Comparison of ENCODE assay signal across 38 mouse cellular contexts in the genomic region with DNA sequence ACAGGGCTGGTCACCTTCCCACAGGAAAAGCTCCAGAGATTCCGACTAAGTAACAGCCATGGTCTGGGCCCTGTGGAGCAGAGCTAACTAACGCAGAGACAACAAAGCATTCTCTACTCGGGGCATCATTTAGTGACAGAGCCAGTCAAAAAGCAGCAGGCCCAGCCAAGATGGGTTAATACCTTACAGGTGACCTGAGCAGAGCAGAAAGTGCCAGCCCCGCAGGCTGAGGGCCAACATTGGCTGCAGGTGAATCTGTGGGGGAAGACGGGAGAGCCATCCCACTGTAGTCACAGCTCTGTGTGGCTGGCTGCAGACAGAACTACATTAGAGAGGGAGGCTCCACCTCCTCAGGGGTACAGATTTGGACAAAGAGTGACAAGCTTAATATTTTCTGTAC. TPM values are rescaled to one million over a fixed set of nuclear protein-coding genes. Genes with fewer than 3 reads are reported as not detected.
DNase-seq lines count a peak whose midpoint lies in the region; ATAC-seq lines count a peak whose summit lies in the region.
"Had no signal": no experiment of that assay in that cellular context is flagged by ENCODE, and none has a peak within 500 bp of the region (broad histone marks: within the 10 kb centered on the region; RNA-seq: fewer than 3 reads in every experiment).

No protein-coding gene starts in this region.

- WGBS in embryonic facial prominence, embryonic 13.5 days, result 74% methylated on average over 5 of the region's 5 CpGs
- 77% methylated on average over 5 of the region's 5 CpGs for WGBS in embryonic facial prominence, embryonic 10.5 days
- 83% methylated on average over 5 of the region's 5 CpGs for WGBS in hindbrain, embryonic 12.5 days
- 89% methylated on average over 5 of the region's 5 CpGs for WGBS in hindbrain, embryonic 13.5 days

- no peak overlapping the region for H3K4me3 ChIP-seq in embryonic facial prominence, embryonic 13.5 days
- no peak overlapping the region for H3K4me3 ChIP-seq in embryonic facial prominence, embryonic 10.5 days
- H3K4me3 ChIP-seq in hindbrain, embryonic 12.5 days, result no peak overlapping the region
- H3K4me3 ChIP-seq in hindbrain, embryonic 13.5 days, result no peak overlapping the region
- H3K4me3 ChIP-seq: erythroblast, embryonic 14.5 days; limb, embryonic 10.5 days; limb, embryonic 15.5 days; liver, embryonic 13.5 days; midbrain, embryonic 10.5 days; midbrain, embryonic 15.5 days; neural tube, embryonic 15.5 days had no signal

- no peak for ATAC-seq in embryonic facial prominence, embryonic 13.5 days (ENCODE audit: insufficient number of reproducible peaks, insufficient read depth, low FRiP score, low TSS enrichment, low read depth)
- no peak for ATAC-seq in hindbrain, embryonic 12.5 days (ENCODE audit: low FRiP score)
- no peak for ATAC-seq in hindbrain, embryonic 13.5 days (ENCODE audit: low FRiP score)
- ATAC-seq in megakaryocyte-erythroid progenitor cell, adult 5-6 weeks (replicated peaks; ENCODE audit: low FRiP score, low TSS enrichment, poor library complexity, severe bottlenecking), result 0 out of 2 replicates have a peak, but pooled peaks have one; percentile 16
- ATAC-seq: forebrain, postnatal 0 days; inflammation-experienced regulatory T-cells, adult 6 months; midbrain, embryonic 15.5 days had no signal

- H3K4me2 ChIP-seq in embryonic facial prominence, embryonic 13.5 days, result no peak overlapping the region
- H3K4me2 ChIP-seq in hindbrain, embryonic 12.5 days (replicated peaks), result no peak overlapping the region
- no peak overlapping the region for H3K4me2 ChIP-seq in hindbrain, embryonic 13.5 days
- H3K4me2 ChIP-seq: limb, embryonic 15.5 days; liver, embryonic 13.5 days; midbrain, embryonic 15.5 days; neural tube, embryonic 15.5 days had no signal

- H3K27me3 ChIP-seq in embryonic facial prominence, embryonic 13.5 days, result no peaks in the 10 kb centered on the region
- no peaks in the 10 kb centered on the region for H3K27me3 ChIP-seq in embryonic facial prominence, embryonic 10.5 days (replicated peaks; ENCODE audit: low read depth, poor library complexity, severe bottlenecking)
- H3K27me3 ChIP-seq in hindbrain, embryonic 12.5 days, result no peaks in the 10 kb centered on the region
- no peaks in the 10 kb centered on the region for H3K27me3 ChIP-seq in hindbrain, embryonic 13.5 days
- H3K27me3 ChIP-seq: CH12.LX; limb, embryonic 15.5 days; liver, embryonic 13.5 days; midbrain, embryonic 15.5 days; neural tube, embryonic 15.5 days had no signal

- H3K4me1 ChIP-seq in embryonic facial prominence, embryonic 13.5 days, result peaks cover 28% of the 10 kb centered on the region
- peaks cover 42% of the 10 kb centered on the region for H3K4me1 ChIP-seq in embryonic facial prominence, embryonic 10.5 days
- peaks cover 3% of the 10 kb centered on the region; the same call in 1 of the 2 replicates for H3K4me1 ChIP-seq in hindbrain, embryonic 12.5 days
- H3K4me1 ChIP-seq in hindbrain, embryonic 13.5 days (replicated peaks), result no peaks in the 10 kb centered on the region
- H3K4me1 ChIP-seq: midbrain, embryonic 15.5 days had no signal

- H3K27ac ChIP-seq in embryonic facial prominence, embryonic 13.5 days, result 0 out of 2 replicates have a peak overlapping the region, but pooled peaks have one; percentile 3
- H3K27ac ChIP-seq in embryonic facial prominence, embryonic 10.5 days (replicated peaks), result no peak overlapping the region
- 0 out of 2 replicates have a peak overlapping the region, but pooled peaks have one; percentile 35 for H3K27ac ChIP-seq in hindbrain, embryonic 12.5 days
- no peak overlapping the region for H3K27ac ChIP-seq in hindbrain, embryonic 13.5 days
- H3K27ac ChIP-seq: limb, embryonic 10.5 days; liver, embryonic 13.5 days; macrophage; midbrain, embryonic 15.5 days; neural tube, embryonic 15.5 days; stomach, postnatal 0 days had no signal

- H3K9ac ChIP-seq in embryonic facial prominence, embryonic 13.5 days, result peak overlapping the region; percentile 1; the same call in 1 of the 2 replicates
- no peak overlapping the region for H3K9ac ChIP-seq in hindbrain, embryonic 12.5 days
- H3K9ac ChIP-seq in hindbrain, embryonic 13.5 days, result no peak overlapping the region
- H3K9ac ChIP-seq: forebrain, postnatal 0 days; limb, embryonic 15.5 days; liver, embryonic 13.5 days; midbrain, embryonic 15.5 days; neural tube, embryonic 15.5 days had no signal

- DNase-seq in embryonic facial prominence, embryonic 10.5 days (ENCODE audit: low spot score), result no peak
- peak; percentile 11 for DNase-seq in retina, postnatal 1 day
- no peak for DNase-seq in retina, embryonic 14.5 days (ENCODE audit: low spot score)
- no peak for DNase-seq in cerebellum, postnatal 10 days
- DNase-seq: adrenal gland, adult 8-10 months; cerebellum, adult 8-10 months; cerebellum, postnatal 36 days; embryo, embryonic 11 days; forebrain, postnatal 0 days; layer of hippocampus, postnatal 36 days; liver, embryonic 13.5 days; lung, adult 18-20 months; lung, postnatal 10 days; right cerebral cortex, postnatal 4 days; thymus, adult 18-20 months; thymus, postnatal 25 days had no signal

- H3K9me3 ChIP-seq in embryonic facial prominence, embryonic 13.5 days, result no peaks in the 10 kb centered on the region
- no peaks in the 10 kb centered on the region for H3K9me3 ChIP-seq in embryonic facial prominence, embryonic 10.5 days
- no peaks in the 10 kb centered on the region for H3K9me3 ChIP-seq in hindbrain, embryonic 12.5 days (replicated peaks)
- H3K9me3 ChIP-seq in hindbrain, embryonic 13.5 days, result no peaks in the 10 kb centered on the region
- H3K9me3 ChIP-seq: G1E; limb, embryonic 10.5 days; limb, embryonic 15.5 days; liver, embryonic 13.5 days; midbrain, embryonic 10.5 days; midbrain, embryonic 15.5 days; neural tube, embryonic 15.5 days had no signal

- H3K36me3 ChIP-seq in embryonic facial prominence, embryonic 13.5 days, result peaks cover 53% of the 10 kb centered on the region
- H3K36me3 ChIP-seq in embryonic facial prominence, embryonic 10.5 days (replicated peaks), result peaks cover 78% of the 10 kb centered on the region
- H3K36me3 ChIP-seq in hindbrain, embryonic 12.5 days, result peaks cover 65% of the 10 kb centered on the region
- H3K36me3 ChIP-seq in hindbrain, embryonic 13.5 days, result peaks cover 65% of the 10 kb centered on the region
- H3K36me3 ChIP-seq: G1E; liver, embryonic 13.5 days had no signal

RNA-seq across cellular contexts. Expression of a gene that starts 22.9 kb away (rescaled TPM):
- polyA plus RNA-seq in embryonic facial prominence, embryonic 13.5 days (2015; fragmentation: Nextera tagmentation; extraction: Ambion mirVana), result 1.1 and 1.3 TPM in 2 replicates
- 0.05 TPM in 2 replicates for polyA plus RNA-seq in embryonic facial prominence, embryonic 10.5 days (2016; fragmentation: Nextera tagmentation; extraction: Ambion mirVana)
- polyA plus RNA-seq in hindbrain, embryonic 12.5 days (2016; fragmentation: Nextera tagmentation; extraction: Ambion mirVana), result 0.10 TPM in 1 of 2 replicates, not detected in the other
- polyA plus RNA-seq in hindbrain, embryonic 13.5 days (2015; fragmentation: Nextera tagmentation; extraction: Ambion mirVana), result 0.18 and 0.34 TPM in 2 replicates
- 0.46 and 0.79 TPM in 2 replicates for total RNA-seq in megakaryocyte-erythroid progenitor cell, adult 5-6 weeks (2014; fragmentation: Nextera tagmentation)
- 2.5 TPM in 1 of 2 replicates, not detected in the other for total RNA-seq in megakaryocyte-erythroid progenitor cell, adult 5-6 weeks (2017)
- total RNA-seq: CH12.LX; G1E; hematopoietic stem cell, adult 5-6 weeks had no signal
- polyA plus RNA-seq: erythroblast, embryonic 14.5 days; forebrain, embryonic 11.5 days; G1E; inflammation-experienced regulatory T-cells, adult 6 months; limb, embryonic 10.5 days; macrophage; midbrain, embryonic 10.5 days had no signal

RNA-seq across cellular contexts. Expression of a gene that starts 38.2 kb away (rescaled TPM):
- 2.1 and 3.8 TPM in 2 replicates for polyA plus RNA-seq in embryonic facial prominence, embryonic 13.5 days (2015; fragmentation: Nextera tagmentation; extraction: Ambion mirVana)
- 0.25 and 0.52 TPM in 2 replicates for polyA plus RNA-seq in embryonic facial prominence, embryonic 10.5 days (2016; fragmentation: Nextera tagmentation; extraction: Ambion mirVana)
- not detected in 2 replicates for polyA plus RNA-seq in hindbrain, embryonic 12.5 days (2016; fragmentation: Nextera tagmentation; extraction: Ambion mirVana)
- polyA plus RNA-seq in hindbrain, embryonic 13.5 days (2015; fragmentation: Nextera tagmentation; extraction: Ambion mirVana), result not detected in 2 replicates
- total RNA-seq in megakaryocyte-erythroid progenitor cell, adult 5-6 weeks (2014; fragmentation: Nextera tagmentation), result not detected in 2 replicates
- not detected in 2 replicates for total RNA-seq in megakaryocyte-erythroid progenitor cell, adult 5-6 weeks (2017)
- total RNA-seq: adrenal gland, adult 8-10 months; CH12.LX; forebrain, postnatal 0 days; G1E; gastrocnemius, adult 8-10 months; gastrocnemius, postnatal 4 days; hematopoietic stem cell, adult 5-6 weeks; layer of hippocampus, adult 8-10 months; layer of hippocampus, postnatal 36 days had no signal
- polyA plus RNA-seq: C2C12; erythroblast, embryonic 14.5 days; forebrain, embryonic 11.5 days; forebrain, postnatal 0 days; G1E; inflammation-experienced regulatory T-cells, adult 6 months; limb, embryonic 10.5 days; liver, embryonic 13.5 days; macrophage; midbrain, embryonic 10.5 days; midbrain, embryonic 15.5 days; neural tube, embryonic 15.5 days; spleen, adult 2 months had no signal

Comparison
In these comparisons a context has a peak if more than half of its experiments do, and no peak if none do; other contexts are left out.
1. H3K27ac ChIP-seq: peak in embryonic facial prominence, embryonic 13.5 days (single experiment) and hindbrain, embryonic 12.5 days (single experiment); none in embryonic facial prominence, embryonic 10.5 days (single experiment) and hindbrain, embryonic 13.5 days (single experiment).